Mouse (Mus musculus) hindbrain, postnatal 0 days (tissue): ENCODE data around the gene Pcsk2. TPM values are rescaled to one million over a fixed set of nuclear protein-coding genes. Genes with fewer than 3 reads are reported as not detected.

ENCODE experiments used
- ATAC-seq: fragments of 200-750 bp; cut with Nextera tagmentation; 2 replicates; pipeline ENCODE4 v1.8.0; 2017; ENCODE audit warnings: mild to moderate bottlenecking, moderate TSS enrichment, moderate library complexity
- DNase-seq: peaks from one replicate; pipeline ENCODE4 v3.0.0-alpha.2; 2015; ENCODE audit warnings: low spot score
- H3K27ac ChIP-seq: fragments of 300-500 bp; sonication (generic); 2 replicates; pipeline ENCODE4 v1.5.1; 2014; ENCODE audit warnings: mild to moderate bottlenecking
- H3K27me3 ChIP-seq: fragments of 300-500 bp; sonication (generic); 2 replicates; pipeline ENCODE4 v1.6.1; 2014; ENCODE audit warnings: low read length, mixed read lengths; ENCODE audit not compliant: insufficient read depth
- H3K36me3 ChIP-seq: fragments of 300-500 bp; sonication (generic); 2 replicates; pipeline ENCODE4 v1.6.1; 2014; ENCODE audit warnings: low read length, mixed read lengths; ENCODE audit not compliant: insufficient read depth
- H3K4me1 ChIP-seq: fragments of 300-500 bp; sonication (generic); 2 replicates; pipeline ENCODE4 v1.6.1; 2014; ENCODE audit warnings: antibody characterized with exemption, low read length, mixed read lengths; ENCODE audit not compliant: insufficient read depth
- H3K4me2 ChIP-seq: fragments of 300-500 bp; sonication (generic); 2 replicates; pipeline ENCODE4 v1.6.1; 2014; ENCODE audit warnings: low read depth, mild to moderate bottlenecking, low read length, moderate library complexity, mixed read lengths
- H3K4me3 ChIP-seq: fragments of 300-500 bp; sonication (generic); 2 replicates; pipeline ENCODE4 v1.5.1; 2014; ENCODE audit warnings: low read length
- H3K9ac ChIP-seq: fragments of 300-500 bp; sonication (generic); replicated peaks from 2 replicates; pipeline ENCODE4 v1.6.1; 2014; ENCODE audit warnings: mild to moderate bottlenecking, low read length, moderate library complexity, mixed read lengths
- H3K9me3 ChIP-seq: fragments of 300-500 bp; sonication (generic); 2 replicates; pipeline ENCODE4 v1.6.1; 2016; ENCODE audit warnings: low read length, mixed read lengths
- CTCF ChIP-seq: IDR thresholded peaks from 2 replicates; pipeline ENCODE4 v1.5.1; 2016; ENCODE audit warnings: antibody characterized with exemption, control low read depth, low read depth
- WGBS: fragments of 180-500 bp; shearing (Covaris S2); extraction: QIAGEN DNeasy Blood & Tissue Kit; methylation state at CpG from one replicate; pipeline ENCODE4 v1.1.7; 2014; 5-methylcytosine and 5-hydroxymethylcytosine counted together
- polyA plus RNA-seq: library from polyadenylated mRNA; unstranded; fragments of >200 nt; fragmentation: Nextera tagmentation; extraction: Ambion mirVana; gene quantifications from 2 replicates; pipeline ENCODE4 v1.2.1, GENCODE M21; 2015
- total RNA-seq: library from RNA; depleted of rRNA; stranded (reverse); fragments of >200 nt; gene quantifications from 2 replicates; pipeline ENCODE4 v1.2.3, GENCODE M21; 2014

Gene Pcsk2
- total and polyA plus RNA-seq, 2 experiments from 2014 or later, result 26.5 to 45.4 TPM

DNA sequence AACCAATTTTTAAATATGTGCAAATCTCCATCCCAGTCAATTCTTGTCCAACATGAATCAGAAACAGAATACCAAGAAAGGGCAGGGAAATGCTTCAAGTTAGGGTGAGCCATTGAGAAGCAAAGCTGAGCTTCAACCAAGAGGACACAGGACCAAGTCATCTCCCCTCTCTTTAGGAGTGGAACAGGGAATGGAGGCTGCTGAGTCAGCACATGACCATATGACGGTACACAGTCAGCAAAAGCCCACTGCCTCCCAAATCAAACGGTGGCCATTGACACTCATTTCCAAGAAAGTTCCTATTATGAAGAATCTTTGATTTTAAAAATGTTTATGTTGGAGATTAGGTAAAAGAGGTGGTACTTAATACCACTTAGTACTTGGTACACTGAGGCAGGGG, 44.4 kb downstream of the Pcsk2 start:
- WGBS, result 92% methylated on average over 2 of the region's 2 CpGs
- no peak for TF ChIP-seq CTCF

DNA sequence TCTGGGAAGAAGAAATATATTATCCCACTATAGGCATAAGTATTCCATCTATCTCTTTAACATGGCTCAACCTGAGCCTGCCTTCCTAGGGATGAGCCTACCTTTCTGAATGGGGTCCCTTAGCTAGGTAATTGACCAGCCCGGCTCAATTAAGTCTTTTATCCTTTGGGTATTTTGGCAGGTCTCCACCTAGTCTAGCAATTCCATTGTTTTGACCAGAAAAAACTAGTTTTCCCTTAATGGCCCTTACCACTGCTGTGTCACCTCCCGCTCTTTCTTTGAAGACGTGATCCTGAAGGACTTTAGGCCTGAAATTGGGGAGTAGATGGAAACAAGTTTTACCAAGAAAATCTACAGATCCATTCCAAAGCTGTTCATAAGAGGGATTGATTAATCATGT, 57.1 kb downstream of the Pcsk2 start:
- DNase-seq, result no peak
- H3K4me2 ChIP-seq, result no peak overlapping the region
- no peak overlapping the region for H3K27ac ChIP-seq
- no peak for ATAC-seq
- TF ChIP-seq CTCF, result no peak
- no peak overlapping the region for H3K9ac ChIP-seq
- 70% methylated on average over 3 of the region's 3 CpGs for WGBS
- no peaks in the 10 kb centered on the region for H3K4me1 ChIP-seq
- H3K9me3 ChIP-seq, result no peaks in the 10 kb centered on the region
- no peaks in the 10 kb centered on the region for H3K27me3 ChIP-seq
- no peaks in the 10 kb centered on the region for H3K36me3 ChIP-seq
- H3K4me3 ChIP-seq, result no peak overlapping the region

More for the DNA sequence above, 44.4 kb downstream of the Pcsk2 start:
- DNase-seq (no peak), ATAC-seq (no peak)
- no peaks in the 10 kb centered on the region for H3K27me3 ChIP-seq
- H3K4me3 ChIP-seq, result no peak overlapping the region
- H3K9me3 ChIP-seq, result no peaks in the 10 kb centered on the region
- no peak overlapping the region for H3K27ac ChIP-seq
- H3K9ac ChIP-seq, result no peak overlapping the region
- no peak overlapping the region for H3K4me2 ChIP-seq
- no peaks in the 10 kb centered on the region for H3K36me3 ChIP-seq
- H3K4me1 ChIP-seq, result no peaks in the 10 kb centered on the region

DNA sequence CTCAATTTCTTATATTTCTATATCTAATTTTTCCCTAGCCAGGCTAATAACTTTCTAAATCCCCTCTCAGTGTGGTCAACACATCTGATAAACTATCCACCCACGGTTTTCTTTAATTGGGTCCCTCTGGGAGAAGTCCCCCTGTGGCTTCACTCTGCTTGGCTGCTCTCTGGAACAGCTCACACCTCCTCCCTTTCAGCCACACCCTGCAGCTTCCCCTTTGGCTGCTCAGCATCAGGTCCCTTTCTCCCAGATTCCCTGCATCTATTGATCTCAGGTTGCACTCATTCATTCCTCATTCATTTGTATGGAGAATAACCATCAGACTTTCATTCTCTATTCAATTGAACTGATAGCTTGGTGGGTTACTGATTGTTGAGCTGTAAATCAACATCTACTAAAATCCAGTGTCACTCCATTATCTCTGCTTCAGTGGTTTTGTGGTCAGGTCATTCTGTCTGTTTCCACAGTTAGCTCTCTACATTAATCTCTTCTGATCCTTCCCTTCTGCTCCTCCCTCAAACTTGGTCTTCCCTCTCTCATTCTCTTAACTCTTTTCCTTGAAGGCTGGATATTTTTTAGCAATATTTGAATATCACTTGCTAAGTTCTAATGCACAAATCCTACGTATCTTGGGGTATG, 58.0 kb downstream of the Pcsk2 start:
- TF ChIP-seq CTCF, result no peak
- Histone ChIP-seq H3K4me1 (no peaks in the 10 kb centered on the region), H3K27me3 (no peaks in the 10 kb centered on the region), H3K9ac (no peak overlapping the region), H3K4me3 (no peak overlapping the region), H3K36me3 (no peaks in the 10 kb centered on the region), H3K4me2 (no peak overlapping the region), H3K9me3 (no peaks in the 10 kb centered on the region), H3K27ac (no peak overlapping the region)
- no peak for DNase-seq
- no peak for ATAC-seq
- 49% methylated on average over 2 of the region's 2 CpGs for WGBS

DNA sequence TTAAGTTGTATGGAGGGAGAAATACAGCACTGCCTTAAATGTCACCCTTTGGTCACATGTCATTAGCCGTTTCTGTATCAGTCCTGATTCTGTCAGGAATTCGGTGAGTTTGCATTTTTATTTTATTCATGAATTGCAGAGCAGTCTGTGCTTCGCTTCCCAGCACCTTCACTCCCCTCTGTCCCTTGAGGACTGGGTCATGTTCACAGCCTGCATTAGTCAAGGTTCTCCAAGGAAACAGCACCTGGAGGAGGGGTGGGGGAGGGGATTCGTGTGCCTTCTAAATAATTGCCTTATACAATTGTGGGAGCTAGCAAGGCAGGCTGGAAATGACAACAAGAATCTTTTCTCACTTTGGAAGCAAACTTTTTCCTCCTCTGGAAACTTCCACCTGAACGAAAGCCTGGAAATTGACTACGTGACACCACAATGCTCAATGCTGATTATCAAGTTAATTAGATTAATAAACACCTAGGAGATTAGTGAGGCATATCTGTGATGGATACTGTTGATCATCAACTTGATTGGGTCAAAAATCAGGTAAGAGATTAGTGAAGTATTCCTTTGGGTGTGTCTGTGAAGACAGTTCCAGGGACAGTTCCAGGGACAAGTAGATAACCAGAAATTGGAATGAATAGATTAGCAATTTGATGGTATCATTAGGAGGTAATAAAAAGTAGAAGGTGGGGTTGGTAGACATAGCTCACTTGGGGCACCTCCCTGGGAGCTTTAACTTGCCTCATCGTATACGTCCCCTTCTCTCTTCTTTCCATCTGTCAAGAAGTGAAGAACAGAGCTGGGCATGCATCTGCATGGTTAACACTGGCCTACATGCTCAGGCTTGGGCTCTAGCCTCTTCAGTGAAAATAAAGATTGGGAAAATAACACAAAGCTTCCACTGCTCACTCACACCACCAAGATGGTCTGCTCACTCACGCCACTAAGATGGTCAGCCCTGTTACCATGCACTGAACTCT, 64.7 kb downstream of the Pcsk2 start:
- no peaks in the 10 kb centered on the region for H3K9me3 ChIP-seq
- H3K27me3 ChIP-seq, result no peaks in the 10 kb centered on the region
- no peak for TF ChIP-seq CTCF
- H3K4me2 ChIP-seq, result no peak overlapping the region
- H3K4me1 ChIP-seq, result no peaks in the 10 kb centered on the region
- WGBS, result 66% methylated on average over 9 of the region's 9 CpGs
- no peak overlapping the region for H3K9ac ChIP-seq
- DNase-seq (peak; percentile 6), ATAC-seq (no peak)
- H3K4me3 ChIP-seq, result no peak overlapping the region
- no peaks in the 10 kb centered on the region for H3K36me3 ChIP-seq
- no peak overlapping the region for H3K27ac ChIP-seq

DNA sequence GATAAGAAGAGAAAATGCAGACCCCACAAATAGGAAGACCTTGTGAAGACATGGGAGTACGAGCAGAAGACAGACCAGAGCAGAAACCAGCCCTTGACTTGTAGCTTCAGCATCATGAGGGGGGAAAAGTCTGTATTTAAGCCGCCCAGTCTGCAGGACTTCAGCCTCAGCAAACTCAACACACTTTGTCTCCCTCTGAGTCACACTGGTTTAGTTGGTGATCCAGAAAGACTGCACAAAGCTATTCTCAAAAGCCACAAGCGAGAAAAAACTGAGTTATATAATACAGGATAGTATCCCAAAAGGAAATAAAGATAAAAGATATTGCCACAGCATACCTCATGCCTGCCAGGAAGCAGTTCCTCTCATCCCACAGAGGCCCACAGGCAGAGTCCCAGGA, 67.5 kb downstream of the Pcsk2 start:
- H3K9me3 ChIP-seq, result no peaks in the 10 kb centered on the region
- no peaks in the 10 kb centered on the region for H3K4me1 ChIP-seq
- H3K36me3 ChIP-seq, result no peaks in the 10 kb centered on the region
- ATAC-seq, result no peak
- H3K9ac ChIP-seq, result no peak overlapping the region
- no peak overlapping the region for H3K4me2 ChIP-seq
- WGBS, result 81% methylated on average over 3 of the region's 3 CpGs
- H3K27me3 ChIP-seq, result no peaks in the 10 kb centered on the region
- no peak for TF ChIP-seq CTCF
- H3K4me3 ChIP-seq, result no peak overlapping the region
- H3K27ac ChIP-seq, result no peak overlapping the region
- DNase-seq, result no peak

DNA sequence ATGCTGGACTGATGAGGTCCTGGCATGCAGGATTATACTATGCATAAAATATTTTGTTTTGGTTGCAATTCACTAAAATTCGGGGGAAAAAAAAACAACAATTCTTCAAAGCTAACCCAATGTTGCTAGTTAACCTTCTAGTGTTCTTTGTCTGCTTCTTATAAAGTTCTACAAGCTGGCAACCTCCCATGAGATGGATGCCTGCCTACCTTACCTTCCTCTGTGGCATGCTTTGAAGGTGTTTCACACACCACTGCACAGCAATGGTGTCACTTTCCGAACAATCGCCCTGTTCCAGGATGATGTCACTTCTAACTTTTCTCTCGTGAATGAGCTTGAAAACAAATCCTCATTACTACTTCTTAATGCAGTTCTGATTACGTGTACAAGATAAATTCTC, 68.8 kb downstream of the Pcsk2 start:
- H3K27ac ChIP-seq, result no peak overlapping the region
- ATAC-seq (no peak), DNase-seq (no peak)
- H3K36me3 ChIP-seq, result no peaks in the 10 kb centered on the region
- H3K27me3 ChIP-seq, result no peaks in the 10 kb centered on the region
- WGBS, result 53% methylated on average over 5 of the region's 5 CpGs
- no peaks in the 10 kb centered on the region for H3K9me3 ChIP-seq
- no peak overlapping the region for H3K9ac ChIP-seq
- no peak overlapping the region for H3K4me3 ChIP-seq
- TF ChIP-seq CTCF, result no peak
- H3K4me1 ChIP-seq, result no peaks in the 10 kb centered on the region
- no peak overlapping the region for H3K4me2 ChIP-seq

DNA sequence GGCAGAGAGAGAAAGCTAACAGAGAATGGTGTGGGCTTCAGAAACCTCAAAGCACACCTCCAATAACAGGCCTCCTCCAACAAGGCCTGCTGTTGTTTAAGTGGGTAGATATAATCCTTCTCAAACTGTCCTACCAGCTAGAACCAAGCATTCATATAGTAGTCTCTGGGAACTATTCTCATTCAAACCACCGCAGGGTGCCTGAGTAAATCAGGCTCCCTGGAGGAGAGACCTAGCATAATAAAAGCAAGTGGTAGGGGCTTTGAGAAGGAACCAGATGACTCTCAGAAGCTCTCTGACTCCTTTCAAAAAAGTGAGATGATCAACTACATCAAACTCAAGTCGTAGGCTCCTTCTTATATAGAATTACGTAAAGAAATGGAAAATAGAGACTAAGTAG, 75.0 kb downstream of the Pcsk2 start:
- Histone ChIP-seq H3K9me3 (no peaks in the 10 kb centered on the region), H3K36me3 (no peaks in the 10 kb centered on the region), H3K27ac (no peak overlapping the region), H3K9ac (no peak overlapping the region), H3K27me3 (no peaks in the 10 kb centered on the region), H3K4me2 (no peak overlapping the region), H3K4me1 (no peaks in the 10 kb centered on the region), H3K4me3 (no peak overlapping the region)
- WGBS, result 49% methylated on average over 3 of the region's 3 CpGs
- no peak for DNase-seq
- ATAC-seq, result no peak
- no peak for TF ChIP-seq CTCF
